Mouse (Mus musculus) neural tube, embryonic 12.5 days (tissue): Measurements from ENCODE around the gene Cfi. TPM values are rescaled to one million over a fixed set of nuclear protein-coding genes. Genes with fewer than 3 reads are reported as not detected.

Experiments
- ATAC-seq: fragments of 200-750 bp; cut with Nextera tagmentation; 2 replicates; pipeline ENCODE4 v1.8.0; 2017; ENCODE audit warnings: low read depth, mild to moderate bottlenecking, moderate TSS enrichment, moderate library complexity; ENCODE audit not compliant: low FRiP score
- H3K27ac ChIP-seq: fragments of 300-500 bp; sonication (generic); 2 replicates; pipeline ENCODE4 v1.5.1; 2016
- H3K27me3 ChIP-seq: fragments of 300-500 bp; sonication (generic); replicated peaks from 2 replicates; pipeline ENCODE4 v1.6.1; 2016; ENCODE audit warnings: mild to moderate bottlenecking
- H3K36me3 ChIP-seq: fragments of 300-500 bp; sonication (generic); 2 replicates; pipeline ENCODE4 v1.6.1; 2016; ENCODE audit warnings: mild to moderate bottlenecking
- H3K4me1 ChIP-seq: fragments of 300-500 bp; sonication (generic); 2 replicates; pipeline ENCODE4 v1.6.1; 2016
- H3K4me2 ChIP-seq: fragments of 300-500 bp; sonication (generic); replicated peaks from 2 replicates; pipeline ENCODE4 v1.6.1; 2016; ENCODE audit warnings: mild to moderate bottlenecking
- H3K4me3 ChIP-seq: fragments of 300-500 bp; sonication (generic); 2 replicates; pipeline ENCODE4 v1.5.1; 2016
- H3K9ac ChIP-seq: fragments of 300-500 bp; sonication (generic); 2 replicates; pipeline ENCODE4 v1.6.1; 2016; ENCODE audit warnings: mild to moderate bottlenecking
- H3K9me3 ChIP-seq: fragments of 300-500 bp; sonication (generic); 2 replicates; pipeline ENCODE4 v1.6.1; 2016; ENCODE audit warnings: mild to moderate bottlenecking
- WGBS: fragments of 180-500 bp; shearing (Covaris S2); methylation state at CpG from one replicate; pipeline ENCODE4 v1.1.7; 2016; 5-methylcytosine and 5-hydroxymethylcytosine counted together
- polyA plus RNA-seq: library from polyadenylated mRNA; unstranded; fragments of >200 nt; fragmentation: Nextera tagmentation; extraction: Ambion mirVana; gene quantifications from 2 replicates; pipeline ENCODE4 v1.2.1, GENCODE M21; 2016

Cfi gene
- 0.22 and 0.32 TPM in 2 replicates for polyA plus RNA-seq

GRCm38 (mm10) chr3:129835388-129835934, at the start of gene Cfi:
Cfi (plus strand) TSS chr3:129835884.
- Histone ChIP-seq H3K27me3 (no peaks in the 10 kb centered on the region), H3K9me3 (no peaks in the 10 kb centered on the region), H3K36me3 (no peaks in the 10 kb centered on the region), H3K4me1 (no peaks in the 10 kb centered on the region), H3K9ac (no peak within 1 kb of the TSS), H3K27ac (no peak within 1 kb of the TSS), H3K4me2 (no peak within 1 kb of the TSS), H3K4me3 (no peak within 1 kb of the TSS)
- WGBS: 78% methylated on average over 6 of the region's 6 CpGs
- ATAC-seq: no peak

GRCm38 (mm10) chr3:129793801-129794200, 41.9 kb upstream of the Cfi start:
- no peak overlapping the region for H3K4me3 ChIP-seq
- H3K9me3 ChIP-seq: no peaks in the 10 kb centered on the region
- WGBS: 91% methylated on average over 5 of the region's 5 CpGs
- H3K4me1 ChIP-seq: no peaks in the 10 kb centered on the region
- no peak overlapping the region for H3K4me2 ChIP-seq
- no peak for ATAC-seq
- H3K36me3 ChIP-seq: no peaks in the 10 kb centered on the region
- H3K27me3 ChIP-seq: no peaks in the 10 kb centered on the region
- H3K9ac ChIP-seq: no peak overlapping the region
- H3K27ac ChIP-seq: no peak overlapping the region

- Histone ChIP-seq H3K9ac (no peak overlapping the region), H3K27ac (no peak overlapping the region), H3K4me3 (no peak overlapping the region), H3K4me1 (no peaks in the 10 kb centered on the region), H3K27me3 (no peaks in the 10 kb centered on the region), H3K36me3 (no peaks in the 10 kb centered on the region), H3K9me3 (no peaks in the 10 kb centered on the region), H3K4me2 (no peak overlapping the region)
- 86% methylated on average over 5 of the region's 5 CpGs for WGBS
- ATAC-seq: no peak
These were observed 38.3 kb upstream of the Cfi start for GRCm38 (mm10) chr3:129797341-129797740.

- ATAC-seq: no peak
- Histone ChIP-seq H3K27me3 (no peaks in the 10 kb centered on the region), H3K9me3 (no peaks in the 10 kb centered on the region), H3K4me2 (no peak overlapping the region), H3K4me1 (no peaks in the 10 kb centered on the region), H3K9ac (no peak overlapping the region), H3K4me3 (no peak overlapping the region), H3K36me3 (no peaks in the 10 kb centered on the region), H3K27ac (no peak overlapping the region)
- 85% methylated on average over 11 of the region's 11 CpGs for WGBS
These were observed 37.1 kb upstream of the Cfi start for GRCm38 (mm10) chr3:129798551-129798950.

GRCm38 (mm10) chr3:129799011-129799410, 36.7 kb upstream of the Cfi start:
- ATAC-seq: no peak
- H3K4me3 ChIP-seq: no peak overlapping the region
- H3K9me3 ChIP-seq: no peaks in the 10 kb centered on the region
- no peaks in the 10 kb centered on the region for H3K27me3 ChIP-seq
- no peaks in the 10 kb centered on the region for H3K36me3 ChIP-seq
- H3K4me2 ChIP-seq: no peak overlapping the region
- no peak overlapping the region for H3K27ac ChIP-seq
- WGBS: 88% methylated on average over 2 of the region's 2 CpGs
- H3K4me1 ChIP-seq: no peaks in the 10 kb centered on the region
- H3K9ac ChIP-seq: no peak overlapping the region

GRCm38 (mm10) chr3:129803765-129804164, 31.9 kb upstream of the Cfi start, which contains the start of gene Lrit3:
Lrit3 (minus strand) TSS chr3:129804030.
- Histone ChIP-seq H3K4me3 (no peak within 1 kb of the TSS), H3K36me3 (no peaks in the 10 kb centered on the region), H3K27me3 (no peaks in the 10 kb centered on the region), H3K9ac (no peak within 1 kb of the TSS), H3K4me2 (no peak within 1 kb of the TSS), H3K27ac (no peak within 1 kb of the TSS), H3K9me3 (no peaks in the 10 kb centered on the region), H3K4me1 (no peaks in the 10 kb centered on the region)
- ATAC-seq: no peak
- WGBS: 84% methylated on average over 10 of the region's 10 CpGs

GRCm38 (mm10) chr3:129820847-129821246, 14.8 kb upstream of the Cfi start:
- H3K4me1 ChIP-seq: no peaks in the 10 kb centered on the region
- H3K36me3 ChIP-seq: peaks cover 20% of the 10 kb centered on the region
- H3K4me3 ChIP-seq: no peak overlapping the region
- H3K9ac ChIP-seq: no peak overlapping the region
- H3K27me3 ChIP-seq: no peaks in the 10 kb centered on the region
- ATAC-seq: no peak
- H3K9me3 ChIP-seq: no peaks in the 10 kb centered on the region
- H3K4me2 ChIP-seq: no peak overlapping the region
- no peak overlapping the region for H3K27ac ChIP-seq
- 55% methylated on average over 9 of the region's 9 CpGs for WGBS

GRCm38 (mm10) chr3:129821736-129822135, 13.9 kb upstream of the Cfi start:
- ATAC-seq: no peak
- H3K9ac ChIP-seq: no peak overlapping the region
- WGBS: 78% methylated on average over 8 of the region's 8 CpGs
- H3K9me3 ChIP-seq: no peaks in the 10 kb centered on the region
- no peaks in the 10 kb centered on the region for H3K27me3 ChIP-seq
- H3K4me2 ChIP-seq: no peak overlapping the region
- no peaks in the 10 kb centered on the region for H3K4me1 ChIP-seq
- no peak overlapping the region for H3K27ac ChIP-seq
- peaks cover 28% of the 10 kb centered on the region for H3K36me3 ChIP-seq
- no peak overlapping the region for H3K4me3 ChIP-seq

- H3K4me2 ChIP-seq: no peak within 1 kb of the TSS
- no peak within 1 kb of the TSS for H3K9ac ChIP-seq
- no peak for ATAC-seq
- no peak within 1 kb of the TSS for H3K4me3 ChIP-seq
- no peaks in the 10 kb centered on the region for H3K27me3 ChIP-seq
- WGBS: 65% methylated on average over 11 of the region's 11 CpGs
- H3K9me3 ChIP-seq: no peaks in the 10 kb centered on the region
- no peak within 1 kb of the TSS for H3K27ac ChIP-seq
- H3K36me3 ChIP-seq: peaks cover 29% of the 10 kb centered on the region
- no peaks in the 10 kb centered on the region for H3K4me1 ChIP-seq
These were observed 13.4 kb upstream of the Cfi start, which contains the start of gene Rrh for GRCm38 (mm10) chr3:129822206-129822775. Rrh (minus strand) TSS chr3:129822587.

GRCm38 (mm10) chr3:129823293-129823692, 12.4 kb upstream of the Cfi start:
- H3K4me3 ChIP-seq: no peak overlapping the region
- H3K27me3 ChIP-seq: no peaks in the 10 kb centered on the region
- no peaks in the 10 kb centered on the region for H3K9me3 ChIP-seq
- H3K9ac ChIP-seq: no peak overlapping the region
- no peaks in the 10 kb centered on the region for H3K4me1 ChIP-seq
- WGBS: 59% methylated on average over 5 of the region's 5 CpGs
- no peak overlapping the region for H3K4me2 ChIP-seq
- H3K27ac ChIP-seq: no peak overlapping the region
- 0 out of 2 replicates have a peak, but pooled peaks have one; percentile 53 for ATAC-seq
- H3K36me3 ChIP-seq: peaks cover 31% of the 10 kb centered on the region

GRCm38 (mm10) chr3:129824146-129824545, 11.5 kb upstream of the Cfi start:
- Histone ChIP-seq H3K27me3 (no peaks in the 10 kb centered on the region), H3K9ac (no peak overlapping the region), H3K36me3 (peaks cover 35% of the 10 kb centered on the region), H3K4me1 (no peaks in the 10 kb centered on the region), H3K4me3 (no peak overlapping the region), H3K27ac (no peak overlapping the region), H3K4me2 (no peak overlapping the region), H3K9me3 (no peaks in the 10 kb centered on the region)
- no peak for ATAC-seq
- 97% methylated on average over 4 of the region's 4 CpGs for WGBS

- Histone ChIP-seq H3K27ac (no peak overlapping the region), H3K4me1 (peaks cover 7% of the 10 kb centered on the region), H3K36me3 (peaks cover 35% of the 10 kb centered on the region), H3K27me3 (no peaks in the 10 kb centered on the region), H3K4me3 (no peak overlapping the region), H3K4me2 (no peak overlapping the region), H3K9ac (no peak overlapping the region), H3K9me3 (no peaks in the 10 kb centered on the region)
- WGBS: 94% methylated on average over 10 of the region's 10 CpGs
- ATAC-seq: no peak
These were observed 10.8 kb upstream of the Cfi start for GRCm38 (mm10) chr3:129824891-129825290.

- no peak overlapping the region for H3K9ac ChIP-seq
- 95% methylated on average over 10 of the region's 10 CpGs for WGBS
- H3K4me3 ChIP-seq: no peak overlapping the region
- no peaks in the 10 kb centered on the region for H3K9me3 ChIP-seq
- H3K27me3 ChIP-seq: no peaks in the 10 kb centered on the region
- no peak overlapping the region for H3K27ac ChIP-seq
- peaks cover 10% of the 10 kb centered on the region for H3K4me1 ChIP-seq
- no peak overlapping the region for H3K4me2 ChIP-seq
- ATAC-seq: no peak
- peaks cover 35% of the 10 kb centered on the region for H3K36me3 ChIP-seq
These were observed 9.0 kb upstream of the Cfi start for GRCm38 (mm10) chr3:129826691-129827090.
